Mouse (Mus musculus) C2C12 (cell line): ENCODE results near the gene Cdh20.

ENCODE experiments used
- CTCF ChIP-seq: IDR thresholded peaks from one replicate; pipeline ENCODE4 v1.5.1; 2011; ENCODE audit not compliant: control insufficient read depth, insufficient read depth, insufficient read length
- MAX ChIP-seq: IDR thresholded peaks from one replicate; pipeline ENCODE4 v1.6.1; 2011; ENCODE audit warnings: mild to moderate bottlenecking, control low read depth

- TF ChIP-seq MAX (no peak), CTCF (no peak)
Observed at GRCm38 (mm10) chr1:104828106-104828505, 59.8 kb downstream of the Cdh20 start.
